Mouse (Mus musculus) bone marrow, adult 2 months (tissue): Measurements from ENCODE around the gene Pgam5. TPM values are rescaled to one million over a fixed set of nuclear protein-coding genes. Genes with fewer than 3 reads are reported as not detected.

Source experiments
- H3K27ac ChIP-seq: fragments of 200-500 bp; 2 replicates; pipeline ENCODE4 v1.5.1; 2012; ENCODE audit warnings: low read depth, mild to moderate bottlenecking, control low read depth, inconsistent platforms, low read length; ENCODE audit not compliant: control insufficient read depth, poor library complexity, insufficient read depth
- H3K4me1 ChIP-seq: fragments of 200-500 bp; 2 replicates; pipeline ENCODE4 v1.6.1; 2011; ENCODE audit warnings: low read length; ENCODE audit not compliant: control insufficient read depth, insufficient read depth
- H3K4me3 ChIP-seq: fragments of 200-500 bp; replicated peaks from 2 replicates; pipeline ENCODE3; 2011; ENCODE audit warnings: mild to moderate bottlenecking, low read depth, low read length, control low read depth; ENCODE audit not compliant: control insufficient read depth
- CTCF ChIP-seq: fragments of 200-500 bp; IDR thresholded peaks from 2 replicates; pipeline ENCODE4 v1.5.1; 2011; ENCODE audit warnings: low read length, control low read depth; ENCODE audit not compliant: control insufficient read depth, insufficient read depth
- POLR2A ChIP-seq: fragments of 200-500 bp; IDR thresholded peaks from 2 replicates; pipeline ENCODE4 v1.6.1; 2011; ENCODE audit warnings: low read depth, mild to moderate bottlenecking, control low read depth, low read length, borderline replicate concordance; ENCODE audit not compliant: control insufficient read depth
- WGBS: fragments of 180-500 bp; shearing (Covaris S2); methylation state at CpG from one replicate; pipeline ENCODE4 v1.1.7; 2018; 5-methylcytosine and 5-hydroxymethylcytosine counted together
- polyA plus RNA-seq: library from polyadenylated mRNA; stranded (reverse); fragments of >200 nt; gene quantifications from 2 replicates; pipeline ENCODE4 v1.2.4, GENCODE M21; 2011; ENCODE audit warnings: low replicate concordance; ENCODE audit not compliant: missing spikeins, insufficient read depth, insufficient read length

The Pgam5 gene
- polyA plus RNA-seq, 1 experiment = 24.3 TPM

GRCm38 (mm10) chr5:110225056-110225455 lies 44.7 kb downstream of the Pgam5 start:
- Histone ChIP-seq H3K4me1 (no peaks in the 10 kb centered on the region; the same call in 1 of the 2 replicates), H3K4me3 (no peak overlapping the region), H3K27ac (no peak overlapping the region)
- TF ChIP-seq POLR2A (no peak), CTCF (no peak)
- 88% methylated on average over 3 of the region's 3 CpGs for WGBS

- Histone ChIP-seq H3K4me3 (no peak overlapping the region), H3K4me1 (no peaks in the 10 kb centered on the region), H3K27ac (no peak overlapping the region)
- TF ChIP-seq POLR2A (no peak), CTCF (no peak)
- 80% methylated on average over 6 of the region's 6 CpGs for WGBS
Observed at GRCm38 (mm10) chr5:110222757-110223156, 47.0 kb downstream of the Pgam5 start.

GRCm38 (mm10) chr5:110220331-110220730 lies 49.4 kb downstream of the Pgam5 start:
- H3K4me3 ChIP-seq = no peak overlapping the region
- 89% methylated on average over 4 of the region's 4 CpGs for WGBS
- H3K4me1 ChIP-seq = no peaks in the 10 kb centered on the region
- TF ChIP-seq POLR2A = no peak
- H3K27ac ChIP-seq = no peak overlapping the region

- TF ChIP-seq CTCF (no peak), POLR2A (no peak)
- WGBS = 90% methylated on average over 3 of the region's 3 CpGs
- Histone ChIP-seq H3K4me3 (no peak overlapping the region), H3K27ac (no peak overlapping the region), H3K4me1 (no peaks in the 10 kb centered on the region)
Observed at GRCm38 (mm10) chr5:110216780-110217179, 52.9 kb downstream of the Pgam5 start.

GRCm38 (mm10) chr5:110211312-110211711 lies 58.4 kb downstream of the Pgam5 start:
- Histone ChIP-seq H3K27ac (no peak overlapping the region), H3K4me1 (no peaks in the 10 kb centered on the region), H3K4me3 (no peak overlapping the region)
- no peak for TF ChIP-seq POLR2A
- TF ChIP-seq CTCF = no peak
- WGBS = 37% methylated on average over 2 of the region's 2 CpGs

Other genes starting within 250 kb of the Pgam5 start
- 0.54 TPM in 1 of 2 replicates, not detected in the other for gene Gm17655, start 197.4 kb downstream of the Pgam5 start, polyA plus RNA-seq
- 0.45 TPM in 1 of 2 replicates, not detected in the other for gene Gm35315, start 175.5 kb downstream of the Pgam5 start, polyA plus RNA-seq
- not detected in 2 replicates for gene Plcxd1, start 169.9 kb downstream of the Pgam5 start, polyA plus RNA-seq
- 30.6 and 70.2 TPM in 2 replicates for gene Gtpbp6, start 161.7 kb downstream of the Pgam5 start, polyA plus RNA-seq
- 1.5 and 3.3 TPM in 2 replicates for gene Zfp605, start 159.8 kb downstream of the Pgam5 start, polyA plus RNA-seq
- gene Chfr, start 134.1 kb downstream of the Pgam5 start, polyA plus RNA-seq = 26.9 and 42.5 TPM in 2 replicates
- gene Golga3, start 93.2 kb downstream of the Pgam5 start, polyA plus RNA-seq = 4.9 and 11.2 TPM in 2 replicates
- 10.0 and 21.0 TPM in 2 replicates for gene Ankle2, start 38.9 kb downstream of the Pgam5 start, polyA plus RNA-seq
- 7.9 and 33.1 TPM in 2 replicates for gene Pxmp2, start 16.3 kb upstream of the Pgam5 start, polyA plus RNA-seq
- 39.8 and 57.3 TPM in 2 replicates for gene Pole, start 16.4 kb upstream of the Pgam5 start, polyA plus RNA-seq
- gene P2rx2, start 73.3 kb upstream of the Pgam5 start, polyA plus RNA-seq = 1.0 and 1.3 TPM in 2 replicates
- gene Lrcol1, start 74.8 kb upstream of the Pgam5 start, polyA plus RNA-seq = not detected in 2 replicates
- 9.8 and 25.6 TPM in 2 replicates for gene Fbrsl1, start 178.6 kb upstream of the Pgam5 start, polyA plus RNA-seq